Mouse (Mus musculus) c-Kit-positive CD71-positive TER-119-positive erythroid progenitor cells, embryonic 14.5 days (primary cell): ENCODE results near the gene Poldip3.

Experiments
- DNase-seq: peaks from one replicate; pipeline ENCODE4 v3.0.0-alpha.2; 2013; ENCODE audit warnings: low spot score

Poldip3 gene

DNA sequence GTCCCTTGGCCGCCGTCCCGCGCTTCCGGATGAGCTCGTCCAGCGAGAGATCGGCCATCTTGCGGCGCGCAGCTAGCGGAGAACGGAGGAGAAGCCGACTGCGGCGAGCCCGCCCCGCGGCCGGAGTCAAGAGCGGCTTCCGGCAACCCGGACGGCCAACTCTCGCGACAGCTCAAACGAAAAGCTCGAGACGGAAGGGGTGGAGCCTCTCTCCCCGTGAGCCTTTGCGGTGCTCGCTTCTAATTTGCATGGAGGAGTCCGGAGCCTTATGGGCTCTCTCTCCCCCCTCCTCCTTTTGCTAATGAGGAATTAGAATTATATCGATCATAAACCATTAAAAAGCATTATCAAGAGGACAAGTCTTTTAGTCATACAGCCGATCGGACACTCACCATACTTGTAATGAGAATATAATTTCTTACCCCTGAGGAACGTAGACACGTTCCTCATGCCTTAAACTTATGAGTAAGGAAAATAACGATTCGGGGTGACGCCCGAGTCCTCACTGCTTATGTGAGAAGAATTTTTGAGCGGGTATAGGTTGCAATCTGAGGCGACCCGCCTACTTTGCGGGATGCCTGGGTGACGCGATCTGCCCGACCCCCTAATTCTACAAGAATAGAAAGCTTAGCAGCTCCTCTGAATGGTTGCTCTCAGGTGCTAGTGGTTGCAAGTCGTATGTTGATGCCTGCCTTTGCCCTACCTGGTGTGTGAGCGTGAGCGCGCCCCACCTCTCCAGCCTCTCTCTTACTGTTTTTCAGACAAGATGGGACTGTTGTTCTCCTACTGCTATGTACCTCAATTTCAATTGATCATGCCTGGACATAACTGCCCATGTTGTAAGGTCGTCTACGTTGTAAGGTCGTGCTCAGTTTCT is at the start of gene Poldip3:
TSS of gene Poldip3 (minus strand) at position 189 of the 877 bp plus-strand sequence.
- peak; percentile 99 for DNase-seq

DNA sequence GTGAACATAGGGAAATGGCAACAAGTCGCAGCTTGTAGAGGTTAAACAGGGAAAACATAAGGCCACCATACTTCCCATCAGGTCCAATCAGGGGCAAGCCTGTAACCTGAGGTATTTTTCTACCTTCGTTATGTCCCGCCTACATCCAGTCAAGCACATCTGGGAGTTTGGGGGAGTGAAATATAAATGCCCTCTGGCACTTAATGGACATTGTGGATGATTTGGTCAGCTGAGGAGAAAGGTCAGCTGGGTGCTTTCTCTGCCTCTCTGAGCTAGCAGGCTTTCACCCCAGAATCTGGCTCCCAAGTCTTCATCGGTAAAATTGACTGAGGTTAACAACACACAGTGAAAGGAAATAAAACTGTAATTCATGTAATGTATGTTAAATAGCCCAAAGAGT is 44.2 kb upstream of the Poldip3 start:
- DNase-seq, result no peak

DNA sequence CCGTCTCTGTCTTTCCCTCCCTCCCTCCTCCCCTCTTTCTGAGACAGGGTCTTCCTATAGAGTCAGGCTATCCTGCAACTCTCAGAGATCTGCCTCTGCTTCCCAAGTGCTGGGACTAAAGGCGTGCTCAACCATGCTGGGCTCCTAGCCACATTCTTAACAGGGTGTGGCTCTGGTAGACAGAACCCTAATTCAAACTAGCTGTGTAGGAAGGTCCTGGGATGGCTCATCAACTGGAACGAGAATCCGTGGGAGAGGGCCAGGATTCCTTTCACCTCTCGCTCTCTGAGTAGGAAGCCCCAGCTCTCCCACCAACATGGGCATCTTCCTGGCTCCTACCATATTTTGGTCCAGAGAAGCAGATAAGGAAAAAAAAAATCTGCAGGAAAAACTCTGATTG is 33.2 kb upstream of the Poldip3 start:
- DNase-seq, result no peak

DNA sequence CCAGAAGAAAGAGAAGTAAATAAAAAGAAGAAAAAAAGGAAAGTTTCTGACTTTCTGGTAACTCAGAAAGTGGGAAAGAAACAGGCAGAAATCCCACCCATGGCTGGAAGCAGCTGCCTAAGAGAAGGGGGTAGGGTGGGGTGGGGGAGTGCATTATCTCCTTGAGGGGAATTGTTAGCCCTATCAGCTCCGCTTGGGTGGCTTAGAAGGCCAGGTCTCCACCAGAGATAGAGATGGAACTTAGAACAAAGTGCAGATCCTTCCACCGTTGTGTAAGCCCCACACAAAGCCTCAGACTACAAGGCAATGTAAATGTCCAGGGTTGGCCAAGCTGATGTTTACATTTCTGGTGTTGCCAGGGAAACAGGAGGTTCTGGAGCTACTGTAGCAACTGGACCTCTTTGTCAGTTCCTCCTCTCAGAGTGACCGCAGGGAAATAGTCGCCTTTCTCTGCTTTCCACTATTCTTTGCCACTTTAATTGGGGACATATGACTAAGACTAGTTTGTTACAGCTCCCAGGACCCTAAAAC is 32.7 kb upstream of the Poldip3 start:
- no peak for DNase-seq

DNA sequence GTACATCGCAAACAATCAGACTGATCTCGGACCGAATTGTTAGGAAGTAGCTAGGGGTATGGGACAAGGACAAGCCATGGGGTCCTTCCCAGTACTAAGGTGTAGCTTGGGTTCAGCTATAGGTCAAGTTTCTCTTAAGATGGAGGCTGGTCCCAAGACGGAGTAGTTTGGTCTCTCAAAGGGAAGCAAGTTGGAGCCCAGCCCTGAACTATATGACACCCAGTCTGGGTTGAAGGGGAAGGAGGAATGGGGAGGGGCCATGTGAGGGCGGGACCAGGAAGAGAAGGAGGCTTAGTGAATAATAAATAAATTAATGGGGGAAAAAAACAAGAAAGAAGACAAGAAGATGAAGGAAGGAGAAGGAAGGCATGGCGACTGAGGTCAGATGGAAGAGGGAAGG is 30.8 kb upstream of the Poldip3 start:
- no peak for DNase-seq

DNA sequence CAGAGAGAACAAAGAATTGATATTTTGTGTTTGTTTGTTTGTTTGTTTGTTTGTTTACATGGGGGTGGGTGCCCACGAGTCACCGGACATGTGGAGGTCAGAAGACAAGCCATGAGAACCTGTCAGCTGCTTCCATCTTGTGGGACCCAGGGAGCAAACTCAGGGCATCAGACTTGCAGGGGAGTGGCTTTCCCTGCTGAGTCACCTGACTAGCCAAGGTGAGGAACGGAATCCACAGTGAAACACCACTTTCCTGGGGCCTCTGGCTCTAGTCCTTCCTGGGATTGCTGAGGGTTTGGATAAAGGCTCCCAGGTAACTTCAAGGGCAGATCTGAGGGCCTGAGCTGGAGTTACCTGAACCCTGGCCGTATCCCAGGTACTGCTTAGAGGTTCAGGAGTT is 27.5 kb upstream of the Poldip3 start:
- DNase-seq, result no peak

DNA sequence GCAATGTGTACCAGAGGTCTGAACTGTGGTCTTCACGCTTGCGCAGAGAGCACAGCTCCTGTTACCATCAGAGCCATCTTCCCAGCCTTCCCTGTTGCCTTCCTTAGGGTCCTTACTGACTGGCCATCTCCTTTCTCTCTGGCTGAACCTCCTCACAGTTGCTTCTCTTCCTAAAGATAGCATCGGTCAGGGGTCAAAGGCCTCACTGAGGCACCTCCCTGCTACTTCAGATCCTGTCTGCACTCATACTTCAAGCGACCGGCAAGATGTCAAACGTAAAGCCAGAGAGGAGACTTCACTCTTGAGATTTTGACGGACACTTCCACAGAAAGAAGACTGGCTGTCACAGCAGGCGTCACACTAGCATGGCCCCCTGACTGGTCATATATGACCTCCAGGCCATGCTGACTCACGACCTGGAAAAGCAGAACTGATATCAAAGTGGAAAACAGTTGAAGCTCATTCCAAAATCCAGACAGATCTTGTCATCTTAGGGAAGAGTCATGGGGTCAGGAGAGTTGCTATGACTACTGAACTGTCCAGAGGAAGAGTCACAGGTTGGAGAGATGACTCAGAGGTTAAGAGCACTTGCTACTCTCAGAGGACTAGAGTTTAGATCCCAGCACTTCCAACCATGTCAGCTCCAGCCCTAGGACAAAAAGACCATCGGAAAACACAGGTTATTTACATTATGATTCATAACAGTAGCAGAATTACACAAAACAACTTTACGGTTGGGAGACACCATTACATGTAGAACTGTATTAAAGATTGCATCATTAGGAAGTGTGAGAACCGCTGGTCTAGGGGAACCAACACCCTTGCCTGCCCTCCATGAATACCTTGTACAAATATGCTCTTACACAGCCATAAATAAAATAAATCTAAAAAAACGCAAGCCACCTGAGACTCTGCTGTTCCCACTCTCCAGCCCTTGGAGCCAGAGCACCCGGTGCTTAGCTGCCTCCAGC is 25.0 kb upstream of the Poldip3 start:
- no peak for DNase-seq

DNA sequence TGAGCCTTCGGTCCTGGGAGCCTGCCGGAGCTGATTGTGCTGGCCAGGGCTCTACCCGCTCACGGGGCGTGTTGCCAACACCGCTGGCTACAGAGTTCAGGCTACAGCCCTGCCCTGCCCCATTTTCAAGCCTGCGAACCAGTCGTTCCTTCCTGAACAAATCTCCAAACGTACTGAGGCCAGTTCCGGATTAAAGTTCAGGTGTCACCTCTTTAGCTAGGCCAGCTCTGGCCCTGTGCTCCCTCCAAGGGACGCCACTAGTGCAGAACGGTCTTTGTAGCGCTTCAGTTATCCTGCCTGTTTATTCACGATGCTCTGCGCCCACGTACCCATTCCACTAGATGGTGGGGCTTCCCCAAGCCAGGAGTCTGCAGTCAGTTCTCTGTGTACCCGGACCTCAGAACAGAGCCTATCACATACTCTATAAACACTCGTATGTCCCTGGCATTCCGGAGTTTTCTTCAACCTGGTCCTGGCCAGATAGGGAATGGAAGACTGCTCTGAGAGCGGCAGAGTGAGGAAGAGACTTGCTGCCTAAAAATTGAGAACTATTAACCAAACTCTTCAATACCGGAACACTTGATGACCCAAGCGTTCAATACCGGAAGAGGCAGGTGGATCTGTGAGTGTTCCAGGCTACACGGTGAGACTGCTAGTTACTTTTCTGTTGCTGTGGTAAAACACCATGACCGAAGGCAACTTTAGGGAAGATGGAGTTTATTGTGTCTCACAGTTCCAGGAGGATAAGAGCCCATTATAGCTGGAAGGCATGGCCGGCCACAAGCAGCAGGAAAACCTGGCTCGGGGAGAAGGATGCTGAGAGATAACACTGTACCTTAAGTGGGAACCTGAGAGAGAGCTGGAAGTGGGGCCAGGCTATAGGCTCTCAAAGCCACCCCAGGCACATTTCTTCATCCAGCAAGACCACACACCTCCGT is 23.6 kb upstream of the Poldip3 start, which contains the start of gene Cyb5r3:
TSS of gene Cyb5r3 (minus strand) at position 101 of the 938 bp plus-strand sequence.
- DNase-seq, result no peak

DNA sequence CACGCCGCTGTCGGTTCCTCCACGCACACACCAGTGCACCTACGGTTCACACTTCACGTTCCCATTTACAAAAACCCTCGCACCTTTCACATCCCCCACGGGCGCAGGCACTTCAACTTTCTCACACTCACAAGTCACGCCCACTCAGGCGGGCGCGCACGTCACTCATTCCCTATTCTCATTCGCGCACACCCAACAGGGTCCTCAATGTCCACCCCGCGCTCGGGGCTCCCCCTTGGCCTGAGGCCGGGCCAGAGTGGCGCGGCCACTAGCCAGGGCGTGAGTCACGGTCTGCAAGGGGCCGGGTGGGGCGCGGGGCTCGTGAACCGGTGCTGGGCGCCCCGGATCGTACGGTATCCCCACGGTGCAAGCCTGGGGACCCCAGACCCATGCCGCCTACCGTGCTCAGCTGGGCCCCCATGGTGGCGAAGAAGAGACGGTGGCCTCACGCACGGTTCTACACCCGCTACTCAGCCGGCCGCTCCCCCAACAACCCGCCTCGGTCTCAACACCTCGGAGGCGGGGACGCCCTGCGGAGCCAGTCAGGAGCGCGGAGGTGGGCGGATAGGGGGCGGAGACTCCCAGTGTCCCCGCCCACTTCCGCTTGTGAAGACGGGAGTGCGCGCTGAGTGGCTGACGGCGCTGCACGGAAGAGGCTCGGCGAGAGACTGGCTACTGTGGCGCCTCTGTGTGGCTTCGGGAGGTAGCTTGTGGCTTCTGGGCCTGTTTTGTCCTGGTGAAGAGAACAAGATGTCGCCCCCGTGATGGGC is 22.7 kb upstream of the Poldip3 start:
- DNase-seq, result peak; percentile 99

DNA sequence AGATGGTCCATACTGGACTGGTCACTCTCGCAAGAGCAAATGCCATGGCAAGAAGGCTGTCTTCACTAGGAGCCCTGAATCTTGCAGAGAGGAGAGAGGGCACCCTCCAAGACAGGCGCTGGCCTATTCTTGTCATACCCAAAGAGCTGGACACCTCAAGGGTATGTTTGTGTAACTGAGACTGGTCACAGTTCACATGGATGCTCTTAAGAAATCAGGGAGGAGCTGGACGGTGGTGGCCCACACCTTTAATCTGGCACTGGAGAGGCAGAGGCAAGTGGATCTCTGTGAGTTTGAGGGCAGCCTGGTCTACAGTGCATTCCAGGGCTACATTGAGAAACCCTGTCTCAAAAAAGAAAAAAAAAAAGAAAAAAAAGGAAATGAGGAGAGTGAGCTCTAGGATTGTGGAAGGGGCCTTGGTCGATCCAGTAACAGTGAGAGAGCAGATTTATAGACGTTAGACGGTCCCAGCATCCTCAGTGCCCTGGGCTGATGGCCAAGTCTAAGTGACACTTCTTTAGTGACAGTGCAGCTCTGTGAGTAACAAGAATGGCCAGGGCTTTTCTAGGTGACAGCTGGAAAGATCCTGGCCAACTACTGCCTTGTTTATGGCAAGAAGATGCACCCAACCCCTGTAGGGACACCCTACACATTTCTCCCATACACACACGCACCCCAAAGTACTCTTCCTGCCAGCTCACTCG is 21.9 kb upstream of the Poldip3 start:
- no peak for DNase-seq

DNA sequence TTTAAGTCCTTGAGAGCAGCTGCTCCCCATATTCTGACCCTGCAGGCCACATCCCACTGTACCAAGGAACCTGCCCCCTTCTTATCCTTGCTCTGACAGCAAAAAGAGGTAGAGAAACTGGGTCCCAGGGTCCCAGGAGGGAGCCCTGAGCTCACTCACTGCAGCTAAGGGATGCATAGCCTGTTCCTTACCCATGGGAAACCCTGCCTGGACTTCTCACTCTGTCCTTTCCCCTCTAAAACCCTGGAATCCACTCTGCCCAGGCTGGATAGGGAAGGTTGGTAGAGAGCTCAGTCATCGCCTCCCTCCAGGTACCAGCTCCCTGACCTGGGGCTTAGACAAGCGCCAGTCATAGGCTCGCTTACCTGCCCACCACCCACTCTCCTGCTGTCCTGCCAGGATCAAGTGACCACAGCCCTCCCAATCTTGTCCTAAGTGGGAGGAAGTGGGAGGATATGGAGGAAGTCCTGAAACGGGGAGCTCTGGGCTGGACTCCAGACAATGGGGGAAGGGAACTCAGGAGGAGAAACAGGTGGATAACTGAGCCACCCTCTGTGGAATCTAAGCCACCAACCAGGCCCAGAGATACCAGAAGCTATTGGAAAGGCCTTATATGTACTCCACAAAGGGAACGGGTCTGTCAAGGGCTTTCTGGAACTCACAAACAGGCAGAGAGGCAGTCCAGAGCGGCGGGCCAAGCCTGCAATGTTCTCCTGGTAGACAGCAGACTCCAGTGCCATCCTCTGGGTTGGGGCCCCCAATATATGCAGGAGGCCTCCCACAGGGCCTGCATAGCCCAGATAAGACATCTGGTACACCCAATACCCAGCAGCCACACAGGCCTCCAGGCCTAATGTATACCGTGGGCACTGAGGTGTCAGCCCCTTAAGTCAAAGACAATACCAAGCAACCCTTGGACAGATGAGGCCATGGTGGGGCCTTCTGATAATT is 20.9 kb upstream of the Poldip3 start:
- DNase-seq, result peak; percentile 89

DNA sequence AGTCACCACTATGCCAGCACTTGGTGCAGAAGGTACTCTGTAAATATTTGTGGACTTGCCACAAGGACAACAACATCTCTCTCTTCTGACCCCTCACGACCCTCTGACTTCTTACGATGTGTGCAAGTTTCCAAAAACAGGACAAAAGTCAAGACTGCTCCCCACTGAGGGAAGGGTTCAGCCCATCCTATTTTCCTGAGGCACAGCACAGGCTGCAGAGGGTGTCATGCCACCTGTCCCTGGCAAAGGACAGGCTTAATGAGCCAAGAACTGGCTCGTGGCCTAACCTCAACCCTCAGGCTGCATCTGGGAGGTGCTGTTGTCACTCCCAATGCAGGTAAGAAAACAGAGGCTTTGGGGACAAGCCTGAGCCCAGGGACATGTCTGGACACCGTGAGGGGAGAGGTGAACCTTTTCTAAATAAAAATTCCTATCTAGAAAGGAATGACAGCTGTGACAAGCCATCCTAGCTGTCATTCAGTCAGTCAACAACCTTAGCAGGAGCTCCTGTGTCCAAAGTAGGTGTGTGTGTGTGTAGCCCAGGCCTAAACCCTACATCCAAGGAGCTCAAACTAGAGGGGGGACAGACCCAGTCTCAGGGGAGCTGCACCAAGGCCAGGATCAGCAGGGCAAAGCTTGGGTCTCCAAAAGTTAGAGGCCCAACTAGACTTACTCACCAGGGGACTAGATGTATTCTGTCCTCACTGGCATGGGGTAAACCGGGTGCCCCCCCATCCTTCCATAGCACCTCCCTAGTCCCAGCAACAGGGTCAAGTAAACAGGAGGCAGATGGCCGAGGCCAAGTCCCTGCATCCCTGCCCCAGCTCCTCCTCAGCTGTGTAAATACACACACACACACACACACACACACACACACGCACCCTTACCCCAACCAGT is 19.9 kb upstream of the Poldip3 start:
- DNase-seq, result no peak

DNA sequence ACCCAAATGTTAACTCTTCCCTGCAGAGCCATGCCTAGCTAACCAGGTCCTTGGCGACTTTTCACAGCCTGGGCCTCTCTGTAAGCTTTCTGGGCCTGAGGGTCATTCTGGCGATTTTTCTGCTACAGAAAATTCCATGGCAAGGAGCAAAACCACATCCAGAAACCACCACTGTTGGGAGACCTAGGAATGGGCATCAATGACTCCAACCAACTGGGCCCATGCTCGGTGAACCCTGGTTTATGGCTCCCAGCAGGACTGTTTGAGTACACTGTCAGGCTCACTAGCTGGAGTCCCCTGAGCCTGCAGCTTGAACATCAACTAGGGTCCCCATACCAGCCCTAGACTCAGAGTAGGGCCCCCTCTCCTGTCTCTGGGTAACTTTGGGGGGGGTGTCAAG is 19.1 kb upstream of the Poldip3 start:
- DNase-seq, result no peak

DNA sequence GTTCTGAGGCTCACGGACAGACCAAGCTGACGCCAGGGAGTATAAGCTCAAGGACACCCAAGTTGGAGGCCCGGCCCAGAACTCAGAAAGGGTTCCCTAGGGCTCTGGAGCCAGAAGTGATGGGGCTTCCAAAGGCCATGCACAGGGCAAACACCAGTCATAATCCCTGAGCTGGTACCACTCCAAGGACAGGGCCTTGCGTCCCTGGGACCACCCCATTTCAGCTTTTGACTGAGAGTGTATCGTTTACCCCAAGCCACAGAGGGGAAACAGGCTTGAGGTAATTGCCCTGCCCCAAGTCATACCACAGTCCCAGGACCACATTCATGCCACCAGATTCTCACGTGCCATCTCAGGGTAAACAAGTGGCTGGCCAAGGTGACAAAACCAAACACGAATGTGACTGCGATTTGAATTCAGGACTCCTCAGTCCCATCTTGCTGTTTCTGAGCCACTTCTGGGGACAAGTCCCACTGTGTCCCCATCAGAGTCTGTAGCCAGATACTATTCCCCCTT is 18.4 kb upstream of the Poldip3 start:
- no peak for DNase-seq

DNA sequence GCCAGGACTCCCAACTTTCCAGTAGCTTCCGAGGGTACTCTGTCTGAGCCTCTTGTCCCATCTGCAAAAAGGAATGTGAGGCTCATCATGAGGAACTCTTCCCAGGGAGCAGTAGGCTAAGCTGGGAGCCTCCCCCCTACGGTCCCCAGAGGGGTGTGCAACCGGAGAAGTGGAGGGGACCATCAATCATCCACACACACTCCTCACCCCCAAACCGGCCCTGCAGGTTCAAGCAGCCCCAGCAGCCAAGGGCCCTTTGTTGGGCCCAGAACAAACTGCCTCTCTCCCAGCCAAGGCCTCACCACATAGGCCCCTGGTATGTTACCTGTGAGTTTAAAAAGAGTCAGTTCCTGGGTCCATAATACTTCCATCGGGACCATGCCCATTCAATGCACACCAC is 17.9 kb upstream of the Poldip3 start:
- DNase-seq, result no peak

DNA sequence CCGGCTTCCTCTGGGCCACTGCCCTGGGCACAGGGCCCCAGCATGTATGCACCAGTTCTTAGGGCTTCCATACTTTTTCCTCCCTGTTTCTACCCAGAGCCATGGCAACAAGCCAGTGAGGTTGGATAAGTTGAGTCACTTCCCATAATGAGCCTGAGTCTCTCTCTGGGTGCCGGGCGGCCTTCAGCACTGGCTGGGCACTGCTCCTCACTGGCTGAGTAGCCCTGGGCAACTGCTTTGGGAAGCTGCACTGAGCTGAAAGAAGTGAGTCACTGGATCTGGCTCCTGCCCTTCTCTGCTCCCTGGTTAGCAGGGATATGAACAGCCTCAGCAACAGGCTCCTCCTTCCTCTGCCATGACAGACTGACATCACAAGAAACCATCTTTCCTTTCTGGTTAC is 17.5 kb upstream of the Poldip3 start:
- DNase-seq, result no peak

DNA sequence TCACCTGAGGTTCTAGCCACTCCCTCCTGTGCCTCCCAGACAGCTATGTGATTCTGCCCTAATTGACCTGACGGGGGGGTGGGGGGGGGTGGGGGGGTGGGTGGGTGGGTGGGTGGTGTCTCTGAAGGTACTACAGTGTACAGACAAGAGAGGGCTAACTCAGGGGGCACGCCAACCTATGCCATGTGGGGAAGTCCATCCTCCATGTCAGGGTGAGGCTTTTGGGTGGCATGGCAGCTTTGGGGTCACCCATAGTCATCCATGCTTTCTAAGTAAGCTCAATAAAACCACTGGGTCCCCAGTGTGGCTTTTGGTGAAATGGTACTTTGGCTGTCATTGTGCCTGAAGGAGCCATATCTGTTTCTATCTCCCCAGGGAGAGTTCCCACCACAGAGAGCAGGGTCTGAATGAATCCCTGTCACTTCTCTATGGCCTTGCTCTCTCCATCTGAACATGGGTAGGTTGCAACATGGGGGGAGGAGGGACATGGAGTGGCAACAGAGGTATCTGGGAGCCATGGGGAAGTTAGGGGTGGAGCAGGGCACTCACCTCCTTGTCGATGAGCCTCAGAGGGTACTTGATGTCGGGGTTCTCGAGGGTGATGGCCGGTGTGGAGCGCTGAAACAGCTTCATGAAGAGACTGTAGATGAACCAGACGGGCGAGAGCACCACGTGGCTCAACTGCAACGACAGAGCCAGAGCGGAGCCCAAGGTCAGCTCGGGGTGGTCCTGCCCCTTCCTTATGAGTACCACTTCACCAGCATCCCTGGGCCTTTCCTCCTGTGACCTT is 16.5 kb upstream of the Poldip3 start:
- no peak for DNase-seq
